ENCODE assay signal across 17 mouse cellular contexts in the genomic region with DNA sequence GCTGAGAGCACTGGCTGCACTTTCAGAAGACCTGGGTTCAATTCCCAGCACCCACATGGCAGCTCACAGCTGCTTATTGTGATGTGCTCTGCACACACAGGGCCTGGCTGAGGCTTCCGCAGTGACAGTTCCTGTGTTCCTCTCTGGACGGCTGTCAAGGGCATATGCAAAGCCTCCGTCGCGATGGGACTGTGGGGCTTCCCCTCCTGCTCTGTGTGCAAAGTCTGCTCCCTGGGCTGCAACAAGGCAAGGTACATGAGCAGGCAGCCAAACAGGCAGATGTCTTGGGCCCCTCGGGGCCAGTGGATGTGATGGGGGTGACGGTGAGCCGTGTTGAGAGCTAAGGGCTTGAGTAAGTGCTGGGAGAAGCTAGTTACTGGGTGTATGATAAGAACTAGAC. TPM values are rescaled to one million over a fixed set of nuclear protein-coding genes. Genes with fewer than 3 reads are reported as not detected.
"Had no signal": no experiment of that assay in that cellular context is flagged by ENCODE, and none has a peak within 500 bp of the region (broad histone marks: within the 10 kb centered on the region; RNA-seq: fewer than 3 reads in every experiment).

No protein-coding gene starts in this region.

- H3K9me3 ChIP-seq: limb, embryonic 12.5 days; liver, embryonic 13.5 days; lung, embryonic 15.5 days; megakaryocyte, embryonic 14.5 days; midbrain, embryonic 13.5 days; neural tube, embryonic 13.5 days had no signal

- H3K4me2 ChIP-seq: limb, embryonic 12.5 days; liver, embryonic 13.5 days; lung, embryonic 15.5 days; midbrain, embryonic 13.5 days; neural tube, embryonic 13.5 days had no signal

- H3K9ac ChIP-seq: limb, embryonic 12.5 days; liver, embryonic 13.5 days; liver, postnatal 0 days; lung, embryonic 15.5 days; midbrain, embryonic 13.5 days; neural tube, embryonic 13.5 days had no signal

- H3K27me3 ChIP-seq: liver, embryonic 13.5 days; lung, embryonic 15.5 days; midbrain, embryonic 13.5 days; neural tube, embryonic 13.5 days had no signal

- DNase-seq: kidney, adult 8-10 months; kidney, postnatal 36 days; layer of hippocampus, adult 9-11 months; layer of hippocampus, postnatal 36 days; liver; liver, embryonic 13.5 days; liver, postnatal 0 days; lung, postnatal 14 days; right cerebral cortex, postnatal 14 days; thymus, postnatal 36 days had no signal

- H3K4me3 ChIP-seq: limb, embryonic 12.5 days; liver, embryonic 13.5 days; lung, embryonic 15.5 days; megakaryocyte, embryonic 14.5 days; midbrain, embryonic 13.5 days; neural tube, embryonic 13.5 days had no signal

- H3K4me1 ChIP-seq: midbrain, embryonic 13.5 days; neural tube, embryonic 13.5 days had no signal

- H3K27ac ChIP-seq: limb, embryonic 12.5 days; liver, embryonic 13.5 days; lung, embryonic 15.5 days; macrophage; midbrain, embryonic 13.5 days; neural tube, embryonic 13.5 days had no signal

- ATAC-seq: liver, postnatal 0 days; midbrain, embryonic 13.5 days had no signal

- H3K36me3 ChIP-seq: limb, embryonic 12.5 days; liver, embryonic 13.5 days; lung, embryonic 15.5 days had no signal

RNA-seq across cellular contexts. Expression of gene Jph3, which starts 59.4 kb away (rescaled TPM):
- polyA plus RNA-seq: thymus, postnatal 0 days had no signal
